Mouse (Mus musculus): ENCODE measurements at regions not wholly inside any gene's neighbourhood (a gene's known extent, or its start where the extent isn't known, plus 50 kb on each side); places are given as distances from the start of the nearest gene placed in this dataset.

DNA sequence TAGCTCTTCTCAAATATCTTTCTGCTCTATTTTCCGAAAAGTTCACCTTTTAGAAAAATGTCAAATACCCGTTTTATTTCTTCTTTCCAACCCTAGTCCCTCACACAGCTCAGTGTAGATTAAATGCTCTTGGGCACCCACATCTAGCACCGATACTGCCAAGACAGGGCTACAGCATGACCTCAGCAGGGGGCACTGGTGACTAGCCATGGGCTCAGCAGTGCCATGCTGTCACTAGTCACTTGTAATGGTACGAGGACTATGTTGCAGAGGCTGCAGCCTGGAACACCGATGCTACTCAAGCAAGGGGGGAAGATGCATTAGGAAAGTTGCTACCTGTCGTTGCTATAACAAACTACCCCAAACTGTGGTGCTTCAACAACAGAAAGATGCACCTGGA, 180.7 kb downstream of the Irs2 start:
- Histone ChIP-seq H3K9ac (ENCODE audit: low read depth, low read length) (no peak overlapping the region), H3K27ac (ENCODE audit: low read length) (no peak overlapping the region), H3K9me3 (ENCODE audit: control insufficient read depth, low read length) (no peaks in the 10 kb centered on the region), H3K4me2 (ENCODE audit: low read depth, low read length) (no peak overlapping the region), H3K4me3 (ENCODE audit: low read length) (no peak overlapping the region), H3K27me3 (replicated peaks; ENCODE audit: control insufficient read depth, insufficient read depth, low read length) (no peaks in the 10 kb centered on the region; the same call in 1 of the 2 replicates), H3K36me3 (ENCODE audit: control insufficient read depth, insufficient read depth, low read length) (no peaks in the 10 kb centered on the region), H3K4me1 (ENCODE audit: control insufficient read depth, insufficient read depth, low read length) (no peaks in the 10 kb centered on the region)
- WGBS: 79% methylated on average over 6 of the region's 6 CpGs
- ATAC-seq: no peak

- Histone ChIP-seq H3K9me3 (ENCODE audit: control insufficient read depth, low read length) (no peaks in the 10 kb centered on the region), H3K9ac (ENCODE audit: low read depth, low read length) (no peak overlapping the region)
Measured at GRCm38 (mm10) chr8:10825981-10826380, 182.3 kb downstream of the Irs2 start.

GRCm38 (mm10) chr8:10825192-10825926, 182.9 kb downstream of the Irs2 start:
- H3K4me2 ChIP-seq (ENCODE audit: low read depth, low read length): no peak overlapping the region
- no peak for ATAC-seq
- H3K9me3 ChIP-seq (ENCODE audit: control insufficient read depth, low read length): no peaks in the 10 kb centered on the region
- WGBS: 64% methylated on average over 10 of the region's 10 CpGs
- no peak overlapping the region for H3K27ac ChIP-seq (ENCODE audit: low read length)
- no peak overlapping the region for H3K9ac ChIP-seq (ENCODE audit: low read depth, low read length)
- no peaks in the 10 kb centered on the region for H3K4me1 ChIP-seq (ENCODE audit: control insufficient read depth, insufficient read depth, low read length)
- H3K4me3 ChIP-seq (ENCODE audit: low read length): no peak overlapping the region
- no peaks in the 10 kb centered on the region; the same call in 1 of the 2 replicates for H3K27me3 ChIP-seq (replicated peaks; ENCODE audit: control insufficient read depth, insufficient read depth, low read length)
- no peaks in the 10 kb centered on the region for H3K36me3 ChIP-seq (ENCODE audit: control insufficient read depth, insufficient read depth, low read length)

More at GRCm38 (mm10) chr8:10825981-10826380, 182.3 kb downstream of the Irs2 start:
- ATAC-seq: no peak
- WGBS: 63% methylated on average over 4 of the region's 4 CpGs
- Histone ChIP-seq H3K4me3 (ENCODE audit: low read length) (no peak overlapping the region), H3K4me2 (ENCODE audit: low read depth, low read length) (no peak overlapping the region), H3K27ac (ENCODE audit: low read length) (no peak overlapping the region), H3K27me3 (replicated peaks; ENCODE audit: control insufficient read depth, insufficient read depth, low read length) (no peaks in the 10 kb centered on the region; the same call in 1 of the 2 replicates), H3K4me1 (ENCODE audit: control insufficient read depth, insufficient read depth, low read length) (no peaks in the 10 kb centered on the region), H3K36me3 (ENCODE audit: control insufficient read depth, insufficient read depth, low read length) (no peaks in the 10 kb centered on the region)

DNA sequence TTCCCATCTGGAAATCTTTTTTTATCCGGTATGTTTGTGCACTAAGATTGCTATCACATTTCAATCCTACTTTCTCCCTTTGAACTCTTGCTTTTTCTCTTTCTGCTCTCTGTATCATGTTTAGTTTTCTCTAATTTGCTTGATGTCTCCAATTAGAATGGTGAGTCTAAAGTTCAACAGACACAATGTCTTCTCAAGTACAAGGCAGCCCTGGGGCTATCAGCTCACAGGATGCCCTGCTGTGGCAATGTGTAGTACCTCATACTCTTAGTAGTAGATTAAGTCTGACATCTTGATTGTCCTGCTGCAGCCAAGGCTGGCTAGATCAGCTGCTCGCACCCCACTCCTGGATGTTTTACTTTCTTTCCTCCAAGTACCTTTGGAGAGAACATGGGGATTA, 186.4 kb downstream of the Irs2 start:
- Histone ChIP-seq H3K9me3 (ENCODE audit: control insufficient read depth, low read length) (no peaks in the 10 kb centered on the region), H3K4me2 (ENCODE audit: low read depth, low read length) (no peak overlapping the region), H3K4me3 (ENCODE audit: low read length) (no peak overlapping the region), H3K36me3 (ENCODE audit: control insufficient read depth, insufficient read depth, low read length) (no peaks in the 10 kb centered on the region), H3K9ac (ENCODE audit: low read depth, low read length) (no peak overlapping the region), H3K27ac (ENCODE audit: low read length) (no peak overlapping the region), H3K27me3 (replicated peaks; ENCODE audit: control insufficient read depth, insufficient read depth, low read length) (no peaks in the 10 kb centered on the region), H3K4me1 (ENCODE audit: control insufficient read depth, insufficient read depth, low read length) (no peaks in the 10 kb centered on the region)
- 76% methylated on average over 2 of the region's 2 CpGs for WGBS
- no peak for ATAC-seq

GRCm38 (mm10) chr8:10814499-10814898, 193.8 kb downstream of the Irs2 start:
- Histone ChIP-seq H3K27ac (ENCODE audit: low read length) (no peak overlapping the region), H3K4me2 (ENCODE audit: low read depth, low read length) (no peak overlapping the region), H3K9me3 (ENCODE audit: control insufficient read depth, low read length) (no peaks in the 10 kb centered on the region), H3K4me3 (ENCODE audit: low read length) (no peak overlapping the region), H3K36me3 (ENCODE audit: control insufficient read depth, insufficient read depth, low read length) (no peaks in the 10 kb centered on the region), H3K9ac (ENCODE audit: low read depth, low read length) (no peak overlapping the region), H3K27me3 (replicated peaks; ENCODE audit: control insufficient read depth, insufficient read depth, low read length) (no peaks in the 10 kb centered on the region), H3K4me1 (ENCODE audit: control insufficient read depth, insufficient read depth, low read length) (no peaks in the 10 kb centered on the region)
- no peak for ATAC-seq
- WGBS: 82% methylated on average over 7 of the region's 7 CpGs

DNA sequence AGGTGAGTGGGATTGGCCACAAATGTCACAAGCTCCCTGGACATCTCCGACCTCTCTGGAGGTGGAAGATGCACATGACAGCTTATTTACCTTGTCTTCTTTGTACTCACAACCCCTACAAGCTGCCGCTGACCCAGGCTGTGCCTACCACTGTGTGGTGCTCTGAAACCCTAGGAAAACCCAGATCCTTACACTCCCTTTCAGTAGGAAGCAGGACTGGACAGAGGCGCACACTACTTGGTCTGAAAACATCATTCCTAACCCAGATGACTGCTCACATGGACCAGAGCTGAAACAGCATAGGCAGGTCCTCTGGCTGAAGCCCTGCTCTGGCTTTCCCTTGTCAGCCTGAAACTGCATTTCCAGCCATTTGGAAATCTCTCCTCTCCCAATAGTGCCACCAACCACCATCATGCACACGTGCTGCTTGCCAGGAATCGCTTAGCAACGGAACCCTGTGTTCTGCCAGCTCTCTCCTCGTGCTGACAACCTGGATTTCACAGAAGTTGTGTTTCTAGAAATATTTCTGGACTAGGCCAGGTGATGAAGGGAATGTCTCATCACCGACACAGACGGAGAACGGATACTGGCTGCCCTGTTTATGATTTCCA, 196.1 kb downstream of the Irs2 start:
- H3K4me1 ChIP-seq (ENCODE audit: control insufficient read depth, insufficient read depth, low read length): no peaks in the 10 kb centered on the region
- 68% methylated on average over 10 of the region's 10 CpGs for WGBS
- H3K27me3 ChIP-seq (replicated peaks; ENCODE audit: control insufficient read depth, insufficient read depth, low read length): no peaks in the 10 kb centered on the region
- H3K27ac ChIP-seq (ENCODE audit: low read length): no peak overlapping the region
- no peak for ATAC-seq
- no peak overlapping the region for H3K4me3 ChIP-seq (ENCODE audit: low read length)
- H3K4me2 ChIP-seq (ENCODE audit: low read depth, low read length): no peak overlapping the region
- no peaks in the 10 kb centered on the region for H3K9me3 ChIP-seq (ENCODE audit: control insufficient read depth, low read length)
- H3K36me3 ChIP-seq (ENCODE audit: control insufficient read depth, insufficient read depth, low read length): no peaks in the 10 kb centered on the region
- H3K9ac ChIP-seq (ENCODE audit: low read depth, low read length): no peak overlapping the region

DNA sequence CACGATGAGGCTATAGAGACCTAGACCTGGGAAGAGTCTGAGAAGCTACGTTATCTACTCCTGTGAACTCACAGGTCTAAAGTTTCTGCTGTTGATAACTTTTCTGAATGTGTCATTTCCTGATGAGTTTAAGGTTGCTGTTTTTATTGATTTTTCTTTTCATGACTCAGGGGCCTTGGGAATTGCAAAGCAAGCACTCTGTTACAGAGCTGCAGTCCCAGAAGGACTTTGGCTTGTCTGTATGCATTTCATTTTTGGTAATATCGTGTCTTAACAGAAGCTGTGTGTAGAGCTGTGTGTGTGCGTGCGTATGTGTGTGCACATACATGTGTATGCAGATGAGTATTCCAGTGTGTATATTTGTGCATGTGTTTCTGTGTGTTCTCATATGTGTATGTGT, 201.2 kb downstream of the Irs2 start:
- ATAC-seq: peak; percentile 70
- Histone ChIP-seq H3K27me3 (replicated peaks; ENCODE audit: control insufficient read depth, insufficient read depth, low read length) (no peaks in the 10 kb centered on the region), H3K9me3 (ENCODE audit: control insufficient read depth, low read length) (no peaks in the 10 kb centered on the region), H3K4me1 (ENCODE audit: control insufficient read depth, insufficient read depth, low read length) (peaks cover 3% of the 10 kb centered on the region; the same call in 1 of the 2 replicates), H3K4me3 (ENCODE audit: low read length) (no peak overlapping the region), H3K4me2 (ENCODE audit: low read depth, low read length) (no peak overlapping the region), H3K27ac (ENCODE audit: low read length) (no peak overlapping the region), H3K9ac (ENCODE audit: low read depth, low read length) (no peak overlapping the region), H3K36me3 (ENCODE audit: control insufficient read depth, insufficient read depth, low read length) (no peaks in the 10 kb centered on the region)
- WGBS: 71% methylated on average over 5 of the region's 5 CpGs

GRCm38 (mm10) chr8:10805405-10806151, 202.7 kb downstream of the Irs2 start:
- 14% methylated on average over 24 of the region's 25 CpGs for WGBS
- Histone ChIP-seq H3K9me3 (ENCODE audit: control insufficient read depth, low read length) (no peaks in the 10 kb centered on the region), H3K4me3 (ENCODE audit: low read length) (no peak overlapping the region), H3K27me3 (replicated peaks; ENCODE audit: control insufficient read depth, insufficient read depth, low read length) (no peaks in the 10 kb centered on the region), H3K4me1 (ENCODE audit: control insufficient read depth, insufficient read depth, low read length) (peaks cover 3% of the 10 kb centered on the region; the same call in 1 of the 2 replicates), H3K36me3 (ENCODE audit: control insufficient read depth, insufficient read depth, low read length) (no peaks in the 10 kb centered on the region), H3K9ac (ENCODE audit: low read depth, low read length) (peak overlapping the region; percentile 54), H3K27ac (ENCODE audit: low read length) (no peak overlapping the region), H3K4me2 (ENCODE audit: low read depth, low read length) (peak overlapping the region; percentile 14; the same call in 1 of the 2 replicates)
- ATAC-seq: peak; percentile 60

DNA sequence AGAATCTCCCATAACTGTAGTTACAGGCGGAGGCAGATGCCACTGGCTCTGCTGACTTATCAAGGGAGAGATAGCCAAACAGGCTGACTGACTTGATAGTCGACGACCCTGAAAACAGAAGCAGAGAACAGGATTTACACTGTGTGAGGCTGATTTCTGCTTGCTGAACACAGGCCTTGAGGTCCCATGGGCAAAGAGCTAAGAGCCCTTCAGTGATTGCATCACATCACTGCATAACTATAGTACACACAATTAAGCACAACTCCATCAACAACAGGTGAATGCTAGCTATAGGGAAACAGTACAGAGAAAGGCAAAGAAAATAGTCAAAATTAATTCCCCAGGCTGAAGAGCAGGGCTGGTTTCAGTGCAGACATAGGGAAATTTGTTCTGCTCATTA, 203.3 kb downstream of the Irs2 start:
- no peak for ATAC-seq
- Histone ChIP-seq H3K27ac (ENCODE audit: low read length) (no peak overlapping the region), H3K27me3 (replicated peaks; ENCODE audit: control insufficient read depth, insufficient read depth, low read length) (no peaks in the 10 kb centered on the region), H3K36me3 (ENCODE audit: control insufficient read depth, insufficient read depth, low read length) (no peaks in the 10 kb centered on the region), H3K4me1 (ENCODE audit: control insufficient read depth, insufficient read depth, low read length) (peaks cover 3% of the 10 kb centered on the region; the same call in 1 of the 2 replicates), H3K9ac (ENCODE audit: low read depth, low read length) (no peak overlapping the region), H3K4me3 (ENCODE audit: low read length) (no peak overlapping the region), H3K9me3 (ENCODE audit: control insufficient read depth, low read length) (no peaks in the 10 kb centered on the region), H3K4me2 (ENCODE audit: low read depth, low read length) (no peak overlapping the region)
- 66% methylated on average over 3 of the region's 3 CpGs for WGBS
